Mouse (Mus musculus) liver, embryonic 11.5 days (tissue): ENCODE results near the gene Nol12. TPM values are rescaled to one million over a fixed set of nuclear protein-coding genes. Genes with fewer than 3 reads are reported as not detected.

ENCODE experiments used
- ATAC-seq: fragments of 200-750 bp; cut with Nextera tagmentation; replicated peaks from 2 replicates; pipeline ENCODE4 v1.8.0; 2017; ENCODE audit warnings: moderate number of reproducible peaks, mild to moderate bottlenecking, moderate TSS enrichment, moderate library complexity; ENCODE audit not compliant: low FRiP score
- DNase-seq: peaks from one replicate; pipeline ENCODE4 v3.0.0-alpha.2; 2017; ENCODE audit warnings: low spot score
- H3K27ac ChIP-seq: fragments of 300-500 bp; sonication (generic); 2 replicates; pipeline ENCODE4 v1.5.1; 2014; ENCODE audit warnings: mild to moderate bottlenecking, low read depth, low read length, control low read depth
- H3K27me3 ChIP-seq: fragments of 300-500 bp; sonication (generic); replicated peaks from 2 replicates; pipeline ENCODE4 v1.6.1; 2014; ENCODE audit warnings: low read length, mixed read lengths; ENCODE audit not compliant: control insufficient read depth, insufficient read depth
- H3K36me3 ChIP-seq: fragments of 300-500 bp; sonication (generic); 2 replicates; pipeline ENCODE4 v1.6.1; 2014; ENCODE audit warnings: mild to moderate bottlenecking, low read length, moderate library complexity, mixed read lengths; ENCODE audit not compliant: control insufficient read depth, insufficient read depth
- H3K4me1 ChIP-seq: fragments of 300-500 bp; sonication (generic); replicated peaks from 2 replicates; pipeline ENCODE4 v1.6.1; 2014; ENCODE audit warnings: low read length, mixed read lengths; ENCODE audit not compliant: control insufficient read depth, insufficient read depth
- H3K4me2 ChIP-seq: fragments of 300-500 bp; sonication (generic); 2 replicates; pipeline ENCODE4 v1.6.1; 2014; ENCODE audit warnings: mild to moderate bottlenecking, control low read depth, moderate library complexity
- H3K4me3 ChIP-seq: fragments of 300-500 bp; sonication (generic); 2 replicates; pipeline ENCODE4 v1.5.1; 2014; ENCODE audit warnings: low read depth, low read length, control low read depth
- H3K9ac ChIP-seq: fragments of 300-500 bp; sonication (generic); 2 replicates; pipeline ENCODE4 v1.6.1; 2014; ENCODE audit warnings: low read depth, low read length, control low read depth
- H3K9me3 ChIP-seq: fragments of 300-500 bp; sonication (generic); 2 replicates; pipeline ENCODE4 v1.6.1; 2016; ENCODE audit warnings: low read length, inconsistent platforms, mixed read lengths; ENCODE audit not compliant: control insufficient read depth
- WGBS: fragments of 180-500 bp; shearing (Covaris S2); extraction: QIAGEN DNeasy Blood & Tissue Kit; methylation state at CpG from one replicate; pipeline ENCODE4 v1.1.7; 2014; 5-methylcytosine and 5-hydroxymethylcytosine counted together
- microRNA-seq: library from miRNA; unstranded; fragments of <30 nt; microRNA quantifications from one replicate; pipeline ENCODE4, GENCODE M21; 2017; ENCODE audit warnings: borderline number of aligned reads
- polyA plus RNA-seq: library from polyadenylated mRNA; unstranded; fragments of >200 nt; fragmentation: Nextera tagmentation; extraction: Ambion mirVana; gene quantifications from 2 replicates; pipeline ENCODE4 v1.2.1, GENCODE M21; 2014

Nol12 gene
- polyA plus RNA-seq, 1 experiment from 2014 or later: 75.3 TPM

- Histone ChIP-seq H3K9me3 (no peaks in the 10 kb centered on the region), H3K4me3 (no peak overlapping the region), H3K27ac (no peak overlapping the region), H3K4me1 (peaks cover 27% of the 10 kb centered on the region), H3K4me2 (no peak overlapping the region), H3K27me3 (no peaks in the 10 kb centered on the region), H3K9ac (no peak overlapping the region), H3K36me3 (peaks cover 41% of the 10 kb centered on the region)
- WGBS: 92% methylated on average over 14 of the region's 14 CpGs
- ATAC-seq (no peak), DNase-seq (no peak)
Measured at GRCm38 (mm10) chr15:78988499-78988971, 53.8 kb downstream of the Nol12 start.

- Histone ChIP-seq H3K9ac (no peak overlapping the region), H3K4me3 (no peak overlapping the region), H3K4me1 (peaks cover 18% of the 10 kb centered on the region), H3K27ac (no peak overlapping the region), H3K9me3 (no peaks in the 10 kb centered on the region), H3K27me3 (no peaks in the 10 kb centered on the region), H3K4me2 (no peak overlapping the region), H3K36me3 (peaks cover 50% of the 10 kb centered on the region)
- DNase-seq (no peak), ATAC-seq (no peak)
- WGBS: 88% methylated on average over 14 of the region's 14 CpGs
Measured at GRCm38 (mm10) chr15:78989152-78990092, 54.7 kb downstream of the Nol12 start.

- no peaks in the 10 kb centered on the region for H3K27me3 ChIP-seq
- no peak overlapping the region for H3K4me3 ChIP-seq
- H3K9ac ChIP-seq: no peak overlapping the region
- no peaks in the 10 kb centered on the region for H3K9me3 ChIP-seq
- H3K36me3 ChIP-seq: peaks cover 50% of the 10 kb centered on the region
- H3K4me2 ChIP-seq: no peak overlapping the region
- no peak overlapping the region for H3K27ac ChIP-seq
- peaks cover 12% of the 10 kb centered on the region for H3K4me1 ChIP-seq
- 94% methylated on average over 9 of the region's 9 CpGs for WGBS
- no peak for DNase-seq
- no peak for ATAC-seq
Measured at GRCm38 (mm10) chr15:78990093-78990463, 55.3 kb downstream of the Nol12 start.

GRCm38 (mm10) chr15:78990970-78991525, 56.3 kb downstream of the Nol12 start:
- WGBS: 95% methylated on average over 25 of the region's 25 CpGs
- Histone ChIP-seq H3K27ac (no peak overlapping the region), H3K9ac (no peak overlapping the region), H3K27me3 (no peaks in the 10 kb centered on the region), H3K9me3 (no peaks in the 10 kb centered on the region), H3K4me2 (no peak overlapping the region), H3K36me3 (peaks cover 50% of the 10 kb centered on the region), H3K4me1 (peaks cover 15% of the 10 kb centered on the region), H3K4me3 (no peak overlapping the region)
- DNase-seq: no peak
- ATAC-seq: no peak

GRCm38 (mm10) chr15:78992235-78992634, 57.5 kb downstream of the Nol12 start:
- Histone ChIP-seq H3K27ac (no peak overlapping the region), H3K36me3 (peaks cover 56% of the 10 kb centered on the region), H3K4me3 (no peak overlapping the region), H3K9ac (no peak overlapping the region), H3K9me3 (no peaks in the 10 kb centered on the region), H3K4me2 (no peak overlapping the region), H3K27me3 (no peaks in the 10 kb centered on the region), H3K4me1 (peaks cover 12% of the 10 kb centered on the region)
- 84% methylated on average over 7 of the region's 7 CpGs for WGBS
- DNase-seq (no peak), ATAC-seq (no peak)

- H3K4me2 ChIP-seq: no peak overlapping the region
Measured at GRCm38 (mm10) chr15:78992925-78993324, 58.2 kb downstream of the Nol12 start.

More at GRCm38 (mm10) chr15:78992925-78993324, 58.2 kb downstream of the Nol12 start:
- WGBS: 95% methylated on average over 24 of the region's 24 CpGs
- DNase-seq (no peak), ATAC-seq (no peak)
- Histone ChIP-seq H3K9me3 (no peaks in the 10 kb centered on the region), H3K27ac (no peak overlapping the region), H3K9ac (no peak overlapping the region), H3K4me3 (no peak overlapping the region), H3K27me3 (no peaks in the 10 kb centered on the region), H3K4me1 (peaks cover 12% of the 10 kb centered on the region), H3K36me3 (peaks cover 56% of the 10 kb centered on the region)

Small RNAs within 50 kb of the gene (microRNA-seq; reads per million reads assigned to microRNA genes)
- gene Mir6955: 1.8 reads per million

Other genes with a start within 250 kb of the Nol12 start
- gene Elfn2, start 216.2 kb upstream of the Nol12 start, polyA plus RNA-seq: not detected in 2 replicates
- 12.4 and 19.2 TPM in 2 replicates for gene Mfng, start 161.5 kb upstream of the Nol12 start, polyA plus RNA-seq
- 2.3 and 2.7 TPM in 2 replicates for gene Card10, start 131.9 kb upstream of the Nol12 start, polyA plus RNA-seq
- gene Cdc42ep1, start 92.3 kb upstream of the Nol12 start, polyA plus RNA-seq: 21.9 and 23.9 TPM in 2 replicates
- 6.9 and 11.4 TPM in 2 replicates for gene Lgals2, start 79.4 kb upstream of the Nol12 start, polyA plus RNA-seq
- 40.8 and 43.0 TPM in 2 replicates for gene Gga1, start 57.7 kb upstream of the Nol12 start, polyA plus RNA-seq
- 0.55 and 0.99 TPM in 2 replicates for gene Gm49510, start 35.3 kb upstream of the Nol12 start, polyA plus RNA-seq
- 69.4 and 70.3 TPM in 2 replicates for gene Sh3bp1, start 35.2 kb upstream of the Nol12 start, polyA plus RNA-seq
- gene Pdxp, start 21.0 kb upstream of the Nol12 start, polyA plus RNA-seq: 23.7 and 23.8 TPM in 2 replicates
- gene Lgals1, start 8.2 kb upstream of the Nol12 start, polyA plus RNA-seq: 761 and 837 TPM in 2 replicates
- 46.7 and 50.7 TPM in 2 replicates for gene Triobp, start 12.8 kb downstream of the Nol12 start, polyA plus RNA-seq
- gene H1f0, start 93.5 kb downstream of the Nol12 start, polyA plus RNA-seq: 124 and 138 TPM in 2 replicates
- gene Galr3, start 107.0 kb downstream of the Nol12 start, polyA plus RNA-seq: 0.22 and 0.34 TPM in 2 replicates
- gene Ankrd54, start 128.0 kb downstream of the Nol12 start, polyA plus RNA-seq: 57.2 and 61.5 TPM in 2 replicates
- gene Eif3l, start 140.2 kb downstream of the Nol12 start, polyA plus RNA-seq: 257 and 291 TPM in 2 replicates
- 4.1 and 5.7 TPM in 2 replicates for gene Micall1, start 174.0 kb downstream of the Nol12 start, polyA plus RNA-seq
- 432 and 463 TPM in 2 replicates for gene Polr2f, start 206.1 kb downstream of the Nol12 start, polyA plus RNA-seq
- gene 1700088E04Rik, start 206.3 kb downstream of the Nol12 start, polyA plus RNA-seq: 1.8 and 2.2 TPM in 2 replicates
- 0.81 and 0.84 TPM in 2 replicates for gene Sox10, start 230.3 kb downstream of the Nol12 start, polyA plus RNA-seq